Mouse (Mus musculus): Measurements from ENCODE around the gene Gbx1.

DNA sequence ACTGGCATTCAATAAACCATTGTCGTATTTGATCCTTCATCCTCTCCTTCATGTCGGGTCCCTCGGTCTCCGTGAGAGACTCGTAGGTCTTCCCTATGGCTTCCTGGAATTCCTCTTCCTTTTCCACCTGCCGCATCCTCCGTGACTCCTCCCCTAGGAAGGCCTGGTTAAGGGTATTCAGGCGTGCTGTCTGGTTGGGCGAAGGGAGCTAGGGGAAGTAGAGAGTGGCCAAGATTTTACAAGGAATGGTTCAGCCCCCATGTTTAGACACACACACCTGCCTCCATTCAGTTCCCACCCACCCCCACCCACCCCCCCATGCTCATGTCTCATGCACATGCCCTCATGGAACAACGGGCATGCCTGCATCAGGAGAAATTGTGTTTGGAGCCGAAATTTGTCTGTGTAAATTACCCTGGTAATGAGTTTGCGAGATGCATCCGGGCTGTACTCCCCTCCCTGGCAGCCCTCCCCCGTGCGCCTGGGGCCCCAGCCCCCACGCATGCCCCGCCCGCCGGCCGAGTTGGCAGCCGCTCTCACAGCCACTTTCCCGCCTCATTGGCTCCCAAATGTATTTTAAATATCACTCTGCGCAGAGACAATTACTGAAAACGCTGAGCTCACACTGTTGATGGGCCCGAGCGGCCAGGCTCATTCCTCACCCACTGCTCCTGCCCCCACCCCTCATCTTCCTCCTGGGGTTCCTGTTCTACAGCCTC lies 23.8 kb upstream of the Gbx1 start:
- TF ChIP-seq CTCF (IDR thresholded peaks at IDR 0.05; ENCODE audit: extremely low read depth, insufficient read depth, low read length) (no peak), POLR2A (IDR thresholded peaks at IDR 0.05; ENCODE audit: extremely low read depth, insufficient read depth, low read length) (no peak)

Measured in cortical plate, adult 2 months (tissue).